Mouse (Mus musculus) CH12.LX (cell line): ENCODE data around the gene Fam149a.

Experiments
- CTCF ChIP-seq, 2 experiments: IDR thresholded peaks in 1 of 2; conservative IDR thresholded peaks in 1 of 2; 2 replicates each; pipeline ENCODE4 v1.5.1; 2011 to 2012; ENCODE audit warnings: low read depth in 2 of 2, low read length in 2 of 2, improper control_type of control experiment in 1 of 2, inconsistent platforms in 1 of 2, mild to moderate bottlenecking in 1 of 2, moderate library complexity in 1 of 2
- MAX ChIP-seq: IDR thresholded peaks from 2 replicates; pipeline ENCODE4 v1.6.1; 2011; ENCODE audit warnings: low read length, improper control_type of control experiment
- MXI1 ChIP-seq: IDR thresholded peaks from 2 replicates; pipeline ENCODE4 v1.6.1; 2011; ENCODE audit warnings: mild to moderate bottlenecking, low read depth, low read length, improper control_type of control experiment
- POLR2AphosphoS2 ChIP-seq: IDR thresholded peaks from 2 replicates; pipeline ENCODE4 v1.6.1; 2011; ENCODE audit warnings: low read depth, low read length, improper control_type of control experiment

GRCm38 (mm10) chr8:45305479-45305878 is 76.6 kb downstream of the Fam149a start:
- TF ChIP-seq CTCF (conservative IDR thresholded peaks at IDR 0.05 in 1 of 2, IDR thresholded peaks at IDR 0.05 in 1 of 2; ENCODE audit: low read depth in 2 of 2, low read length in 2 of 2): no peak
- TF ChIP-seq MAX: no peak
- no peak for TF ChIP-seq MXI1
- TF ChIP-seq POLR2AphosphoS2: no peak
